Mouse (Mus musculus) heart, embryonic 10.5 days (tissue): ENCODE data around the gene Hnrnpl. TPM values are rescaled to one million over a fixed set of nuclear protein-coding genes. Genes with fewer than 3 reads are reported as not detected.

Source experiments
- DNase-seq: peaks from one replicate; pipeline ENCODE4 v3.0.0-alpha.2; 2017; ENCODE audit warnings: low spot score
- H3K27ac ChIP-seq: fragments of 300-500 bp; sonication (generic); 2 replicates; pipeline ENCODE4 v1.5.1; 2016; ENCODE audit warnings: mild to moderate bottlenecking
- H3K27me3 ChIP-seq: fragments of 300-500 bp; sonication (generic); 2 replicates; pipeline ENCODE4 v1.6.1; 2016; ENCODE audit warnings: mild to moderate bottlenecking; ENCODE audit not compliant: poor library complexity, insufficient read depth, severe bottlenecking
- H3K36me3 ChIP-seq: fragments of 300-500 bp; sonication (generic); 2 replicates; pipeline ENCODE4 v1.6.1; 2016; ENCODE audit warnings: mild to moderate bottlenecking, moderate library complexity
- H3K4me1 ChIP-seq: fragments of 300-500 bp; sonication (generic); 2 replicates; pipeline ENCODE4 v1.6.1; 2016; ENCODE audit warnings: mild to moderate bottlenecking
- H3K4me3 ChIP-seq: fragments of 300-500 bp; sonication (generic); 2 replicates; pipeline ENCODE4 v1.5.1; 2016; ENCODE audit warnings: mild to moderate bottlenecking, moderate library complexity
- H3K9me3 ChIP-seq: fragments of 300-500 bp; sonication (generic); 2 replicates; pipeline ENCODE4 v1.6.1; 2016; ENCODE audit warnings: mild to moderate bottlenecking, moderate library complexity
- WGBS: fragments of 180-500 bp; shearing (Covaris S2); methylation state at CpG from one replicate; pipeline ENCODE4 v1.1.7; 2016; 5-methylcytosine and 5-hydroxymethylcytosine counted together
- polyA plus RNA-seq: library from polyadenylated mRNA; unstranded; fragments of >200 nt; fragmentation: Nextera tagmentation; extraction: Ambion mirVana; gene quantifications from 2 replicates; pipeline ENCODE4 v1.2.1, GENCODE M21; 2016

Gene Hnrnpl
- polyA plus RNA-seq, 1 experiment from 2014 or later: 221 TPM

DNA sequence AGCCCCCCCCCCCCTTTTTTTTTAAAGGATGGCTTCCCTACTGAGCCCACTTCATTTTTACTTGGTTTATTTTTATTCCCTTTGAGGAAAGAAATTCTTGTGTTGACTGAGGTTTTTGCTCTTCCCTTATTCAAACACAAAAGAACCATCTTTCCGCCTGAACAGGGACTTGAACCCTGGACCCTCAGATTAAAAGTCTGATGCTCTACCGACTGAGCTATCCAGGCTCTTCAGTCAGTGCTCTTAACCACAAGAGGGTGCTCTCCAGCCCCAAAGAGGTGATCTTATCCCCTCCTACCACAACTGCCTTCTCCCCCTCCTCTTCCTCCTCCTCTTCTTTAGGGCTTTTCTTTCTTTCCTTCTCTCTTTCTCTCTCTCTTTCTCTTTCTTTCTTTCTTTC is 14.5 kb upstream of the Hnrnpl start:
- no peak overlapping the region for H3K4me3 ChIP-seq
- no peaks in the 10 kb centered on the region for H3K27me3 ChIP-seq
- no peak for DNase-seq
- peaks cover 38% of the 10 kb centered on the region for H3K4me1 ChIP-seq
- no peaks in the 10 kb centered on the region for H3K36me3 ChIP-seq
- WGBS: 38% methylated on average over 2 of the region's 2 CpGs
- H3K27ac ChIP-seq: no peak overlapping the region
- no peaks in the 10 kb centered on the region for H3K9me3 ChIP-seq

DNA sequence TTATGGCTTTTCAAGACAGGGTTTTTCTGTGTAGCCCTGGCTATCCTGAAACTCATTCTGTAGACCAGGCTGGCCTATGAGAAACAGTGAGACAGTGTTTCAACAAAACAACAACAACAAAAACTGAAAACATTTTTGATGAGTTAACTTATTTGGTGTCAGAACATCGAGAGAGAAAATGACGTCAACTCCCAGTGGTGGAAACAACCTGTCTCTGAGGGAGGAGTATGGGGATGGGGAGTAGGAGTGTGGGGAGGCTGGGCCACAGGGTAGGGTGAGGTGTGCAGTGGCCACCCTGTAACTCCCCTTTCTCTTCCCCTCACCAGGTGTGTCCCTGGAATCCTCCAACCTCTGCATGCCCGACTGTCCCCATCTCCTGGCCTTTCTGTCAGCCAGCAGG is 13.8 kb upstream of the Hnrnpl start:
- H3K36me3 ChIP-seq: no peaks in the 10 kb centered on the region
- no peaks in the 10 kb centered on the region for H3K9me3 ChIP-seq
- DNase-seq: no peak
- 69% methylated on average over 3 of the region's 3 CpGs for WGBS
- no peak overlapping the region for H3K4me3 ChIP-seq
- no peaks in the 10 kb centered on the region for H3K27me3 ChIP-seq
- peaks cover 33% of the 10 kb centered on the region for H3K4me1 ChIP-seq
- 0 out of 2 replicates have a peak overlapping the region, but pooled peaks have one; percentile 16 for H3K27ac ChIP-seq

- H3K4me1 ChIP-seq: peaks cover 24% of the 10 kb centered on the region
- peak overlapping the region; percentile 88; the same call in 1 of the 2 replicates for H3K27ac ChIP-seq
- H3K36me3 ChIP-seq: no peaks in the 10 kb centered on the region
- no peaks in the 10 kb centered on the region for H3K9me3 ChIP-seq
- no peak for DNase-seq
- WGBS: 59% methylated on average over 15 of the region's 15 CpGs
- H3K4me3 ChIP-seq: peak overlapping the region; percentile 48
- no peaks in the 10 kb centered on the region for H3K27me3 ChIP-seq
Observed at GRCm38 (mm10) chr7:28795832-28796231, 12.5 kb upstream of the Hnrnpl start.

- DNase-seq: peak; percentile 88
- 13% methylated on average over 32 of the region's 32 CpGs for WGBS
- Histone ChIP-seq H3K4me1 (peaks cover 24% of the 10 kb centered on the region), H3K9me3 (no peaks in the 10 kb centered on the region), H3K27ac (peak overlapping the region; percentile 88), H3K4me3 (peak overlapping the region; percentile 48), H3K27me3 (no peaks in the 10 kb centered on the region), H3K36me3 (no peaks in the 10 kb centered on the region)
Observed at GRCm38 (mm10) chr7:28796562-28796975, 11.8 kb upstream of the Hnrnpl start.

GRCm38 (mm10) chr7:28799994-28800393 is 8.3 kb upstream of the Hnrnpl start:
- no peak overlapping the region for H3K27ac ChIP-seq
- no peak for DNase-seq
- no peaks in the 10 kb centered on the region for H3K27me3 ChIP-seq
- no peaks in the 10 kb centered on the region for H3K36me3 ChIP-seq
- H3K9me3 ChIP-seq: no peaks in the 10 kb centered on the region
- H3K4me1 ChIP-seq: peaks cover 51% of the 10 kb centered on the region
- no peak overlapping the region for H3K4me3 ChIP-seq
- 88% methylated on average over 9 of the region's 9 CpGs for WGBS

DNA sequence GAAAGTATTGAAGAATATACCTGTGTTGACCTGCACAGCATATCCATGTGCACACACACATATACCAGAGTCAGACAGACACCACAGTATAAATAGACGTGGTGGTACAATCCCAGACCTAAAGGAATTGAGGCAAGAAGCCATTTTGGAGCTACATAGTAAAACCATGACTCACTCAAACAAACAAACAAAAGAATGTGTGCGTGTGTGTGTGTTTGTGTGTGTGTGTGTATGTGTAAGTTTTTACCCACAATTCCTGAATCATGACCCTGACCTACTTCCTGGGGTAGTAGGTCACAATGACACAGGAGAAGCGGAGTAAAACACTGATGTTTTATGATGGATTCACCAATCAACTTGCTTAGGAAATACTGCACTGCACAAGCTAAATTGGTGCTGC is 6.9 kb upstream of the Hnrnpl start:
- H3K27ac ChIP-seq: peak overlapping the region; percentile 93
- no peaks in the 10 kb centered on the region for H3K36me3 ChIP-seq
- DNase-seq: no peak
- 71% methylated on average over 3 of the region's 3 CpGs for WGBS
- no peaks in the 10 kb centered on the region for H3K27me3 ChIP-seq
- no peak overlapping the region for H3K4me3 ChIP-seq
- no peaks in the 10 kb centered on the region for H3K9me3 ChIP-seq
- H3K4me1 ChIP-seq: peaks cover 38% of the 10 kb centered on the region

DNA sequence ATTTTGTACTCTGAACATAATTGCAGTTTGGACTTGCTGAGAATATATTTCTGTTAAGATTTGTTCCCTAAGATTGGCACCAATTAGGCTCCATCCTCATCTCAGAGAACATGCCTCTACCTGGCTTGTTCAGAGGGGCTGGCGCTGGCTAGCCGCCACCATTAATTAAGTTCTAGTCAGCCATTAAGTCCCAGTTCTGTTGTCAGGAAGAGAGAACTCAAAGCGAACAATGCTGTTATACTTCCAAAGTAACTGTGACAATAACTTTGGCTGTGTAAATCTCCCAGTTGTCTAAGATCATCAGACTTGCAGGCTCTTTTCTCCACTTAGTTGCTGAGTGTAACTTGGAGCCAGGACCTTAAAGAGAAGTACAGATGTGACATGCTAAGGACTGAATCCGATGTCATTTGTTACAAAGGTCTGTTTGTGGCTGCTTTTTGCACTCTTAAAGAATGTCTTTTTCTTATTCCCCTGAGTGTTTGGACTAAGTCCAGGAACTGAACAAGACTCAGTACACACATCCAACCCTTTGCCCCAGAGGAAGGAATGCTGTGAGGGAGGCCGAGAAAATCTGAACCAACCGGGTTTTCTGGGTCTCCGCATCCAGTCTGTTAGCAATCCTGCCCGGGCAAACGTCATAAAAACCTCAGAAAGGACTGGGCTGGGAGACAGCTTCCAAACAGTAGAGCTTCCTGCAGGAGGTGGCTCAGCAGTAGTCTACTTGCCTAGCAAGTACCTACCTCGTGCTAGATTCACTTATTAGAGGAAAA is 6.3 kb upstream of the Hnrnpl start:
- WGBS: 36% methylated on average over 10 of the region's 10 CpGs
- no peaks in the 10 kb centered on the region for H3K9me3 ChIP-seq
- peak overlapping the region; percentile 39 for H3K4me3 ChIP-seq
- no peaks in the 10 kb centered on the region for H3K36me3 ChIP-seq
- H3K4me1 ChIP-seq: peaks cover 32% of the 10 kb centered on the region
- no peaks in the 10 kb centered on the region for H3K27me3 ChIP-seq
- no peak for DNase-seq
- peak overlapping the region; percentile 93 for H3K27ac ChIP-seq

DNA sequence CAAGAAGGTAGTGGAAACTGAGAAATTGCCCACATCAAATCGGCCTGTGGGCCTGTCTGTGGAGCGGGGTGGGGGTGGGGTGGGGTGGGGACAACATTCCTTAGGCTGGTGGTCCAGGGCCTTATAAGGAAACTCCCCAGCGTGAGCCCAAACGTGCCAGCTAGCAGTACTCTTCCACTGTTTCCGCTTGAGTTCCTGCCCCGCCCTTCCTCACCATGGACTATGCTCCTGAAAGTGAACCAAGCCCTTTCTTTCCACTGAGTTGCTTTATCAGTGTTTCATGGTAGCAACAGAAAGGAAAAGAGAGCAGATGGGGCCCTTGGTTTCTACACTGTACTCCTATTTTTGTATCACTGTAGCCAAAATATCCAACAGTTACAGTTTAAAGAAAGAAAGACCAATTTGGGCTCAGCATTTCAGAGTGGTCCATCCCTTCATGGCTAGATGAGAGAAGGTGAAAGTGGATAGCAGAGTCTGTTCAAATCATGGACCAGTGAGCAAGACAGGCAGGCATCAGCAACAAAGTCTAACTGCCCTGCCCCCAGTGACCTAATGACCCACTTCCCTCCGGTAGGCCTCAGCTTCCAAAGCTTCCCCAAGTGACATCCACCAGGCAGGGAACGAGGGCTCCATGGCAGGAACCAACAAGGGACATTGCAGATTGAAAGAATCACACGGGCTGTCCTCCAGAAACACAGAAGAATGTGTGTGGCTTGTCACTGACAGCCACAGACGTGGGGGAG is 5.3 kb upstream of the Hnrnpl start:
- no peaks in the 10 kb centered on the region for H3K27me3 ChIP-seq
- peak overlapping the region; percentile 93 for H3K27ac ChIP-seq
- DNase-seq: peak; percentile 90
- no peaks in the 10 kb centered on the region for H3K9me3 ChIP-seq
- H3K36me3 ChIP-seq: no peaks in the 10 kb centered on the region
- H3K4me3 ChIP-seq: peak overlapping the region; percentile 39
- H3K4me1 ChIP-seq: peaks cover 36% of the 10 kb centered on the region
- 11% methylated on average over 10 of the region's 10 CpGs for WGBS

GRCm38 (mm10) chr7:28803756-28804155 is 4.6 kb upstream of the Hnrnpl start:
- WGBS: 53% methylated on average over 4 of the region's 4 CpGs
- no peak for DNase-seq
- H3K36me3 ChIP-seq: no peaks in the 10 kb centered on the region
- H3K4me1 ChIP-seq: peaks cover 39% of the 10 kb centered on the region
- peak overlapping the region; percentile 93 for H3K27ac ChIP-seq
- no peak overlapping the region; the same call in 1 of the 2 replicates for H3K4me3 ChIP-seq
- H3K27me3 ChIP-seq: no peaks in the 10 kb centered on the region
- H3K9me3 ChIP-seq: no peaks in the 10 kb centered on the region

GRCm38 (mm10) chr7:28806869-28807268 is 1.5 kb upstream of the Hnrnpl start:
- DNase-seq: no peak
- H3K4me1 ChIP-seq: peaks cover 35% of the 10 kb centered on the region
- 87% methylated on average over 4 of the region's 4 CpGs for WGBS
- H3K9me3 ChIP-seq: no peaks in the 10 kb centered on the region
- H3K27me3 ChIP-seq: no peaks in the 10 kb centered on the region
- H3K36me3 ChIP-seq: peaks cover under 1% of the 10 kb centered on the region
- H3K27ac ChIP-seq: no peak overlapping the region
- no peak overlapping the region for H3K4me3 ChIP-seq

DNA sequence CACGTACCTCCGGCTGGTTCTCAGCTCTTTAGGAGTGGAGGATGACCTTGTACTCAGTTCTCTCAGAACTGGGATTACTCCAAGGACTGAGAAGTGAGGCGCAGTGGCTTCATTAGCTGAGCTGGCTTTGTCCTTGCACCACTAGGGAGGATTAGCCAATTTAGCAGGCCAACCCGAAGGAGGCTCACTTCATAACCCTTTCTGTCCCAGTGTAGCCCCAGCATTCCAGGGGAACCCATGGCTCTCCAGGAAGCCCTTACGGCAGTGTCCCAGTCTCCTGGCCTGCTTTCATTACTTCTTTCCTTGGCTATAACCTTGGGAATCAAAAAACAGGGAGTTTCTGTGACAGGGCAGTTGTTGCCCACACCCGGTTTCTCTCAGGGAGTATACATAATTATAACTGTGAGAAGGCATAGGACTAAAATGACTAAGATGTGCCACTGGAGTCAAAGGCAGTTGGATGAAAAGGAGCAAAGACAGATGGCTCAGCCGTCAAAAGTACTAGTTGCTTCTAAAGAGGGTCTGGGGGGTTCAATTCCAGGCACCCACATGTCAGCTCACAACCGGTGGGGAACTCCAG is 610 bp upstream of the Hnrnpl start:
- Histone ChIP-seq H3K4me3 (peak overlapping the region; percentile 96), H3K27me3 (no peaks in the 10 kb centered on the region), H3K27ac (peak overlapping the region; percentile 100), H3K36me3 (peaks cover 9% of the 10 kb centered on the region), H3K4me1 (peaks cover 35% of the 10 kb centered on the region), H3K9me3 (no peaks in the 10 kb centered on the region)
- DNase-seq: no peak
- 44% methylated on average over 6 of the region's 8 CpGs for WGBS

DNA sequence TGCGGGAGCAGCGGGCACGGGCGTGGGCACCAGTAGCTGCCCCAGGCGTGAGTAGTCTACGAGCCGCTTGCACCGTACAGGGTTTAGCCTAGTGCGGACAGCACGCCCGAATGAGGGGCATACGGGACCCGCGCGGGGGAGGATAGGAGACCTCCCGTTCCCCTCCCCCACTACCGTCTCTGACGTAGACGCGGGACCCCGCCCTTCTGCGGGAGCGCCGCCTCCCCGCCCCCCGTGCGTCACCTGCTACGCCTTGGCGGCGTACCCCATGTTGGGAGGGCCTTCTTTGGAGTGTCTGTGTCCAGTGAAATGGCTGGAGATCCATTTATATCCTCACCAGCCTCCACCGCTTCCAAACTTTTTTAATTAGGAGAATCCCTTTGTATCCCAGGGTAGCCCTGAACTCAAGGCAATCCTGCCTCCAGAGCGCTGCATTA is 634 bp downstream of the Hnrnpl start:
- Histone ChIP-seq H3K27me3 (no peaks in the 10 kb centered on the region), H3K27ac (peak overlapping the region; percentile 100), H3K9me3 (no peaks in the 10 kb centered on the region), H3K36me3 (peaks cover 22% of the 10 kb centered on the region), H3K4me1 (peaks cover 35% of the 10 kb centered on the region), H3K4me3 (peak overlapping the region; percentile 96)
- DNase-seq: peak; percentile 96
- WGBS: 0% methylated on average over 32 of the region's 32 CpGs
